In genomic region chr5:122146056-122146580, GRCm38 (mm10) we compare ENCODE assay signal across 8 mouse cellular contexts. TPM values are rescaled to one million over a fixed set of nuclear protein-coding genes. Genes with fewer than 3 reads are reported as not detected.
DNase-seq lines count a peak whose midpoint lies in the region; ATAC-seq and TF ChIP-seq lines count a peak whose summit lies in the region.

No protein-coding gene starts in this region.

- H3K79me2 ChIP-seq in liver, adult 2 months (ENCODE audit: control insufficient read depth, insufficient read depth, low read length) = no peaks in the 10 kb centered on the region

- no peak overlapping the region for H3K9ac ChIP-seq in liver, adult 2 months (ENCODE audit: low read depth, low read length)
- no peak overlapping the region for H3K9ac ChIP-seq in embryonic facial prominence, embryonic 11.5 days (replicated peaks; ENCODE audit: low read length)

- H3K4me3 ChIP-seq in liver, adult 2 months (ENCODE audit: insufficient read depth, low read depth, low read length) = no peak overlapping the region
- no peak overlapping the region for H3K4me3 ChIP-seq in embryonic facial prominence, embryonic 11.5 days (ENCODE audit: low read depth, low read length)

- intact Hi-C loops in heart, postnatal 10 days (cut with DNase I) = no loop called here

- no peak for DNase-seq in liver, adult 2 months (ENCODE audit: extremely low read depth, low read depth, low spot score)
- DNase-seq in liver = no peak
- peak; percentile 78 for DNase-seq in embryonic facial prominence, embryonic 11.5 days (ENCODE audit: low spot score)
- peak; percentile 83 for DNase-seq in heart, postnatal 10 days
- DNase-seq in kidney, postnatal 36 days = peak; percentile 63 to 66
- DNase-seq in mesoderm, embryonic 11.5 days (ENCODE audit: low read depth, low spot score) = peak; percentile 64
- no peak for DNase-seq in cerebellum, adult 11-12 months
- no peak for DNase-seq in spleen, postnatal 14 days (ENCODE audit: low spot score in 2 of 2)

- no peak; the same call in 1 of the 2 replicates for ATAC-seq in embryonic facial prominence, embryonic 11.5 days (replicated peaks; ENCODE audit: insufficient number of reproducible peaks, low FRiP score, low TSS enrichment, low read depth)

- H3K27me3 ChIP-seq in liver, adult 2 months (ENCODE audit: control insufficient read depth, insufficient read depth, low read length) = no peaks in the 10 kb centered on the region
- H3K27me3 ChIP-seq in embryonic facial prominence, embryonic 11.5 days (ENCODE audit: control insufficient read depth, insufficient read depth, low read length) = no peaks in the 10 kb centered on the region

- 52% methylated on average over 10 of the region's 10 CpGs for WGBS in liver, adult 2 months
- 36% methylated on average over 10 of the region's 10 CpGs for WGBS in embryonic facial prominence, embryonic 11.5 days

- no peaks in the 10 kb centered on the region for H3K4me1 ChIP-seq in liver, adult 2 months (ENCODE audit: control insufficient read depth, insufficient read depth, low read length)
- no peaks in the 10 kb centered on the region for H3K4me1 ChIP-seq in embryonic facial prominence, embryonic 11.5 days (ENCODE audit: control insufficient read depth, insufficient read depth, low read length)

- no peak overlapping the region for H3K4me2 ChIP-seq in embryonic facial prominence, embryonic 11.5 days (ENCODE audit: low read depth, low read length)

- TF ChIP-seq CTCF in liver, adult 2 months (IDR thresholded peaks at IDR 0.05; ENCODE audit: low read depth, low read length) = no peak

- no peaks in the 10 kb centered on the region for H3K9me3 ChIP-seq in embryonic facial prominence, embryonic 11.5 days (replicated peaks; ENCODE audit: control insufficient read depth, low read length)

- H3K36me3 ChIP-seq in liver, adult 2 months (ENCODE audit: control insufficient read depth, insufficient read depth, low read length) = no peaks in the 10 kb centered on the region
- H3K36me3 ChIP-seq in embryonic facial prominence, embryonic 11.5 days (replicated peaks; ENCODE audit: control insufficient read depth, insufficient read depth, low read depth, low read length) = no peaks in the 10 kb centered on the region

- peak overlapping the region; percentile 5; the same call in 1 of the 2 replicates for H3K27ac ChIP-seq in liver, adult 2 months (replicated peaks; ENCODE audit: insufficient read depth, low read depth, low read length)
- H3K27ac ChIP-seq in embryonic facial prominence, embryonic 11.5 days (replicated peaks; ENCODE audit: low read depth, low read length) = peak overlapping the region; percentile 53

- no peak for TF ChIP-seq POLR2A in liver, adult 2 months (IDR thresholded peaks at IDR 0.05; ENCODE audit: extremely low read depth, insufficient read depth, low read length)

RNA-seq across cellular contexts. Expression of gene Ccdc63, which starts 5.5 kb away (rescaled TPM):
- total RNA-seq in liver, adult 2 months (2014; rRNA removed) = not detected in 2 replicates
- polyA plus RNA-seq in liver, adult 2 months (2012; rRNA removed) = not detected in 2 replicates
- not detected in 2 replicates for polyA plus RNA-seq in embryonic facial prominence, embryonic 11.5 days (2014; fragmentation: Nextera tagmentation; extraction: Ambion mirVana)
- total RNA-seq in heart, postnatal 10 days (2021) = under 1 TPM in 1 of 2 experiments, not detected in 1; 0.22 TPM

RNA-seq across cellular contexts. Expression of gene Ppp1cc, which starts 12.0 kb away (rescaled TPM):
- 100 TPM in 2 replicates for total RNA-seq in liver, adult 2 months (2014; rRNA removed)
- polyA plus RNA-seq in liver, adult 2 months (2012; rRNA removed) = 34.9 and 36.4 TPM in 2 replicates
- polyA plus RNA-seq in embryonic facial prominence, embryonic 11.5 days (2014; fragmentation: Nextera tagmentation; extraction: Ambion mirVana) = 307 and 311 TPM in 2 replicates
- total RNA-seq in heart, postnatal 10 days (2021) = 100 to 1,000 TPM; 171 to 173 TPM

RNA-seq across cellular contexts. Expression of gene Myl2, which starts 45.4 kb away (rescaled TPM):
- 0.74 and 3.9 TPM in 2 replicates for total RNA-seq in liver, adult 2 months (2014; rRNA removed)
- not detected in 2 replicates for polyA plus RNA-seq in liver, adult 2 months (2012; rRNA removed)
- 14.5 and 37.6 TPM in 2 replicates for polyA plus RNA-seq in embryonic facial prominence, embryonic 11.5 days (2014; fragmentation: Nextera tagmentation; extraction: Ambion mirVana)
- over 10,000 TPM; 18,908 to 21,159 TPM for total RNA-seq in heart, postnatal 10 days (2021)

Comparison
In these comparisons a context has a peak if more than half of its experiments do, and no peak if none do; other contexts are left out.
1. DNase-seq: peak in embryonic facial prominence, embryonic 11.5 days (single experiment), heart, postnatal 10 days (2 of 2), kidney, postnatal 36 days (2 of 2) and mesoderm, embryonic 11.5 days (single experiment); none in liver, adult 2 months (single experiment), liver (single experiment), cerebellum, adult 11-12 months (single experiment) and spleen, postnatal 14 days (0 of 2).
2. RNA of gene Myl2, which starts 45.4 kb away (total RNA-seq): 18,908 to 21,159 TPM in heart, postnatal 10 days; 0.74 to 3.9 TPM in liver, adult 2 months; every median in the first group is over 1,000 times any median in the second.